ENCODE assay signal across 9 mouse cellular contexts in the genomic region with DNA sequence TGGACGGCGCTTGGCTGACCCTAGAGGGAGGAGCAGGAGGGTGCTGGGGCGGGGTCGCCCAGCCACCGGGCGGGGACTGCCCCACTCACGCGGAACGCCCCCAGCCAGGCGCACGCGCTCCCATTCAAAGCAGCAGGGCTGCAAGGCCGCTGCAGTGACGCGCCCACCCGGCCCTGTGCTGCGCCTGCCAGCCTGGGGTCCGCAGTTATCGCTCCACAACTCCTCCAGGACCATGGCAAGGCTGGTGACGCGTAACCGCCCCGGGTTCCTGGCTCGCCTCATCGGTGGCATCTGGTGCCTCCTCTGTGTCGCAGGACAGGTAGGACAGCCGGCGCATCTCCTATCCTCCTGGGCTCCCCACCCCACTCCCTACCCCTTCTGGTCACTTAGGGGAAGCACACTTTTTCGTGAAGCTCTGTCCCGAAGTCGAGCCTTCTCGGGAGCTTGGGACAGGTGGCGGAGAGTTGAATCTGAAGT. TPM values are rescaled to one million over a fixed set of nuclear protein-coding genes. Genes with fewer than 3 reads are reported as not detected.
DNase-seq lines count a peak whose midpoint lies in the region; ATAC-seq lines count a peak whose summit lies in the region.
"Had no signal": no experiment of that assay in that cellular context is flagged by ENCODE, and none has a peak within 500 bp of the region (broad histone marks: within the 10 kb centered on the region; RNA-seq: fewer than 3 reads in every experiment).

No protein-coding gene starts in this region.

- peak overlapping the region; percentile 57 for H3K4me3 ChIP-seq in forebrain, embryonic 13.5 days
- peak overlapping the region; percentile 58 for H3K4me3 ChIP-seq in hindbrain, embryonic 11.5 days (ENCODE audit: low read depth, low read length)

- H3K36me3 ChIP-seq in forebrain, embryonic 13.5 days (ENCODE audit: poor library complexity, severe bottlenecking): no peaks in the 10 kb centered on the region
- no peaks in the 10 kb centered on the region for H3K36me3 ChIP-seq in hindbrain, embryonic 11.5 days (ENCODE audit: control insufficient read depth, insufficient read depth, low read length)

- H3K4me2 ChIP-seq in forebrain, embryonic 13.5 days: peak overlapping the region; percentile 96
- H3K4me2 ChIP-seq in hindbrain, embryonic 11.5 days (replicated peaks; ENCODE audit: low read depth, low read length): peak overlapping the region; percentile 96

- H3K27me3 ChIP-seq in forebrain, embryonic 13.5 days: peaks cover 20% of the 10 kb centered on the region; the same call in 1 of the 2 replicates
- H3K27me3 ChIP-seq in hindbrain, embryonic 11.5 days (ENCODE audit: control insufficient read depth, insufficient read depth, low read length): peaks cover 2% of the 10 kb centered on the region

- peak; percentile 11 for DNase-seq in 3134 (ENCODE audit: extremely low read depth, insufficient read length, low spot score)
- peak; percentile 5 for DNase-seq in c-Kit-positive CD71-negative TER-119-negative erythroid progenitor cells, embryonic 14.5 days (ENCODE audit: low read depth)
- DNase-seq in hindbrain, embryonic 11.5 days (ENCODE audit: low spot score): peak; percentile 71
- peak; percentile 7 to 12 for DNase-seq in left cerebral cortex, adult 18-20 months (ENCODE audit: low spot score in 2 of 2)
- peak; percentile 50 for DNase-seq in lung, postnatal 36 days
- DNase-seq in right cerebral cortex, postnatal 4 days: peak; percentile 39
- DNase-seq in spleen, adult 12 weeks (ENCODE audit: low spot score): no peak

- peak; percentile 95 for ATAC-seq in forebrain, embryonic 13.5 days
- ATAC-seq in hindbrain, embryonic 11.5 days (ENCODE audit: low FRiP score): peak; percentile 93

- no peak overlapping the region for H3K27ac ChIP-seq in forebrain, embryonic 13.5 days
- no peak overlapping the region for H3K27ac ChIP-seq in hindbrain, embryonic 11.5 days (ENCODE audit: low read depth, low read length)
- H3K27ac ChIP-seq: macrophage had no signal

- H3K9ac ChIP-seq in forebrain, embryonic 13.5 days: peak overlapping the region; percentile 71
- H3K9ac ChIP-seq in hindbrain, embryonic 11.5 days (ENCODE audit: low read depth, low read length): peak overlapping the region; percentile 65

- H3K9me3 ChIP-seq in forebrain, embryonic 13.5 days (replicated peaks): no peaks in the 10 kb centered on the region
- H3K9me3 ChIP-seq in hindbrain, embryonic 11.5 days (ENCODE audit: control insufficient read depth, low read length): no peaks in the 10 kb centered on the region

- under 1% methylated on average over 33 of the region's 33 CpGs for whole genome bisulfite sequencing in forebrain, embryonic 13.5 days
- under 1% methylated on average over 27 of the region's 33 CpGs for WGBS in hindbrain, embryonic 11.5 days

- peaks cover 14% of the 10 kb centered on the region for H3K4me1 ChIP-seq in forebrain, embryonic 13.5 days
- H3K4me1 ChIP-seq in hindbrain, embryonic 11.5 days (replicated peaks; ENCODE audit: control insufficient read depth, insufficient read depth, low read length): no peaks in the 10 kb centered on the region

RNA-seq across cellular contexts. Expression of a gene that starts 0.3 kb away (rescaled TPM):
- 5.3 and 6.2 TPM in 2 replicates for polyA plus RNA-seq in forebrain, embryonic 13.5 days (2015; fragmentation: Nextera tagmentation; extraction: Ambion mirVana)
- 7.8 and 11.1 TPM in 2 replicates for polyA plus RNA-seq in hindbrain, embryonic 11.5 days (2014; fragmentation: Nextera tagmentation; extraction: Ambion mirVana)
- 1 to 10 TPM; 3.4 to 3.6 TPM for total RNA-seq in left cerebral cortex, adult 18-20 months (2021)
- polyA plus RNA-seq: macrophage had no signal
